Mouse (Mus musculus) kidney, adult 18-20 months (tissue): ENCODE results near the gene Chil5.
A peak's percentile ranks its signal among the peaks of the same experiment; 100 is the strongest.
"Not testable (repeated sequence)": the region's sequence is repeated elsewhere in the genome, so short reads cannot be mapped to it uniquely, and the experiment has no call there.

Source experiments
- DNase-seq: peaks from one replicate; pipeline ENCODE4 v3.0.0; 2021

Chil5 gene

DNA sequence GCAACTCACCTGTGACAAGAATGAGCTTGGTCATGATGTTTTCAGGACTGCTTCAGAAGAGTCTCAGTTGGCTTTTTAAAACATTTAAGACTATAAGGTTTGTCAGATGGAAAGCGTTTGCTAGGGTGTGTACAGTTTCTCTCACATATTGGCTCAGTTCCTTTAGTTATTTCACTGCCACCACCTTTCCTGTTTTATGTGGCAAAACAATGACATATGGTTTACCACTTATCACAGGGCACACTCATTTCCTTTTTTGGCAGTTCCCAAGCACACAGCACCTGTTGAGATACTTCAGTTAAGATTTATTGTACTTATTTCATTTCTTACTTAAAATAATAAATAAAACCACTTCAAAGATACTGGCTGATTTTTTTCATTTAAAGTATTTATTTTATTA is at the start of gene Chil5:
TSS of gene Chil5 (minus strand) at position 34 of the 400 bp plus-strand sequence.
- DNase-seq: no peak

DNA sequence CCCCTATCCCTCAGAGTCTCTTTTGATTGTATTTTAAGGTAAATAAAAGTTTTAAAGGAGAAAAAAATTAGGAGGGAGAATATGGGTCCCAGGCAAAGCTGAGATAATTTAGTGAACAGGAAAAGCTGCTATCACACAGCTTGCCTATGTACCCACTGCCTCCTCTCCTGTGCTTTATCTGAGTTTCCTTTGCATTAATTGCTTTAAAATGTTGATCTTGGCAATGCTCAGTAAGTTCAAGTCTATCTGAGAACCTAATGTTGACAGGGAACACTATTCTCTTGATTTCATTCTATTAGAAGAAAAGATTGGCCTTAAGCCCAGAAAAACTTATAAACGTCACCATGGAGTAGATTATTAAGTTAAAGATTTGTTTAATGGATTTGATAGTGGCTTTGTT is 42.2 kb upstream of the Chil5 start:
- DNase-seq: no peak

DNA sequence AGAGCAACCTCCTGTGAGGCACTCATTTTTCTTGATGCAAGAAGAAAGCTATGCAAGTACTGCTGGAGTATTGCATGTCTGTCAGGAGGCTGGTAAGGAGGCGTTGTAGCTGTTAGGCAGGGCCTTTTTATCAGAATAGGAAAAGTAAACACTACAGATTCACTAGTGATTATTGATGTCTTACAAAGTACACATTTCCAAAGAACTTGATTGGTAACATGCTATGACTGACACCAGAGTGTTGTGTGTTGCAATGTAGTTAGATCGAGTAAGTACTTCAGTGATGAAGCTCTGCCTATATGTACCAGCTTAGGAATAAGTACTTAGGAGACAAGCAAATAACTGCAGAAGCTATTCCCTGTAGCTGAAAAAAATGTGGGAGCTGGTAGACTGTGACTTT is 38.4 kb upstream of the Chil5 start:
- no peak for DNase-seq

DNA sequence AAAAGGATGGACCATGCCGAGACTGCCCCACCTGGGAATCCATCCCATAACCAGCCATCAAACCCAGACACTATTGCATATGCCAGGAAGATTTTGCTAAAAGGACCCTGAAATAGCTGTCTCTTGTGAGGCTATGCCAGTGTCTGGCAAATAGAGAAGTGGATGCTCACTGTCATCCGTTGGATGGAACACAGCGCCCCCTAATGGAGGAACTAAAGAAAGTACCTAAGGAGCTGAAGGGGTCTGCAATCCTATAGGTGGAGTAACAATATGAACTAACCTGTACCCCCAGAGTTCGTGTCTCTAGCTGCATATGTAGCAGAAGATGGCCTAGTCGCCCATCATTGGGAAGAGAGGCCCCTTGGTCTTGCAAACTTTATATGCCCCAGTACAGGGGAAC is 35.1 kb upstream of the Chil5 start:
- DNase-seq: not testable (repeated sequence)

DNA sequence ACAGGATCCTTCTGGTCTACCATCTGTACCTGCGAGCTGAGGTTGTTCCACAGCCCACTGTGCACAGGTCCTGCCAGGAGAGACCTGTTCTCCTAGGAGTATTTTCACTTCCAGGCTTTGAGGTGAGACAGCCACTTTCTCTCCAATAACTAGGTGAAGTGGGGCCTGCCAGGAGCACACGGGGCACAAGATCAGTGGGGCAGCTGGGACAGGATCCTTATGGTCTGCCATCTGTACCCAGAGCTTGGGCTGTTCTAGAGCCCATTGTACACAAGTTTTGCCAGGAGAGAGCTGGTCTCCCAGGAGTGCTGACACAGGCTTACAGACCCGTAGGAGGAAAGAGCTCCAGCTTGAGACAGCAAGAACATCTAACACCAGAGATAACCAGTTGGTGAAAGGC is 25.4 kb upstream of the Chil5 start:
- DNase-seq: no peak

DNA sequence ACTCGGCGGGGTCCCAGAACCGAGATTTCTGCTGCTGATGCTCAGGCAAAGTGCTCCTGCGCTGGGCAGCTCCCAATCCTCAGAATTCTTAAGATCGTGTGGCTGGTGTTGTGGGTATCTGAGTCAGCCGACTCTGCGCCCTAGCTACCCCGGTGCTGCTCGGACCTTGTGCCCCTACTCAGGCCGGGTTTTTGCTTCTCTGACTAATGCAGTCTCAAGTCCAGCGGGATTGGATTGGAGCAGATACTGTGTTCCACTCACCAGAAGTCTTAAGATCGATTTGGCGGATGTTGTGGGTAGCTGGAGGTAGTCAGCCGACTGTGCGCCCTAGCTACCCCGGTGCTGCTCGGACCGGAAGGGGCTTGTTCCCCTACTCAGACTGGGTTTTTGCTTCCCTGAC is 19.3 kb upstream of the Chil5 start:
- no peak for DNase-seq

DNA sequence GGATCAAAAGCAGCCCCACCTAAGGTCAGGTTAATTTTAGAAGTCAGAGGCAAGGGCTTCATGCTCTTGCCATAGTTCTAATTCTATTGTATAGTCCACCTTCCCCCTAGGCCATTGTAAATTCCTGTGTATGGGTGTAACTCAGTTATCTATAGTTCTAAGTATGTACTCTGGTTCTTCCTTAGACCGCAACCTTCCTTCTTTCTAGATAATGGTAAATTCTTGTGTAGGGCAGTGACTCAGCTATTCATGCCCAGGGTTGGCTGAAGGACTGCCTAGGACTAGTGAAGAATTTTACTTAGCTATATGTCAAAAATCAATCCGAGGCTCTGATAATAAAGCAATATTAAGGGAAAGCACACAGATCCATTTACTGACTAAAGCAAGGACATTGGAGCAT is 7.7 kb upstream of the Chil5 start:
- DNase-seq: no peak

DNA sequence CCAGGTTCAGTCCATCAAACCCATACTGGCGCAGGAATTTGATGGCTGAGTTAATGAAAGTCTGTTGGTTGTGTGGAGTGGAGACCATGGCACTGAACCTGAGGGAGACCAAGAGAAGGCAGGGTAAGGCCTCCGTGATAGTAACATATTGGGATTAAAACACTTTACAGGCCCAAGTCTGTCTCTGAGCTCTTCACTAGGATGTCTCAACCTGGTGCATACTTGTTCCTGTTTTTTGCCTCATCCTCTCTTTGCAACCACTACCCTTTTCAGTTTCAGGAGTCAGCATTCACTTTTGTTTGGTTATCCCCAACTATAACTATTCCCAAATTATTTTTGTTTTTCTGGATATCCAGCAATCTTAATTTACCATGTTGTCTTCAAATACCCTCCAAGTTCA is 8.5 kb downstream of the Chil5 start:
- no peak for DNase-seq

DNA sequence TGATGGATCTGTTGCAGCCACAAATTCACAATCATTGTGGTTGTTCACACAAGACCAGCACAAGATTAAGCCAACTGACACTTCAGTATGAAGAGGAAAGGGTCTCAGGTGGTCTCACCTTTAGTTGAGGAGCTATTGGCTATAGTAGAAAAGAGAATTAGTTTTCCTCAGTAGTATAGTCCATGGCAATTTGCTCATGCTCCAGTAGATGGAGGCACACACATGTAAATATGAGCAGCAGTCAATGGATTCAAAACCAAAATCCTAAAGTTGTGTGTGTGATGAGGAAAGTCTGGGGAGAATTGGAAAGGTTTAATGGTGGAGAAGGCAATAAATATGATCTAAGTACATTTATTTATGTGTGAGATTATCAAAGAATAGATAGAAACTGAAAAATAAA is 10.8 kb downstream of the Chil5 start:
- no peak for DNase-seq

DNA sequence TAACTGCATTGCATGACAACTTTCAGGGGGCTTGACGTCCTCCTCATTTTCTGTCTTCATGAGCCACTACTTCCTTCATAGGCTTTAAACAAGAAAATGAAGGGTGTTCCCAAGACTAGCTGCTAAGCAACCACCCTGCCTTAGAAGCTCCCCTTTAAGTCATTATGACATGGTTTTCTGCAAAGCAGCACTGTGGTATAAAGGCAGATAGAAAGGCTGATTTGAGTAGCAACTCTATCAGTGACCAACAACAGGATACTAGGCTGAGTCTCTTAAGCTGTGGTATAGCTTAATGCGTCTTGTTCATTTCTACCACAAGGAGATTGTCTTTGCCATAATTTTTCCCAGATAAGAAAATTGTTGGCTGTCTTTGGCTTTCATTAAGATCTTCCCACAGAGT is 18.1 kb downstream of the Chil5 start, which contains the start of gene Pifo:
TSS of gene Pifo (minus strand) at position 101 of the 400 bp plus-strand sequence.
- no peak for DNase-seq

DNA sequence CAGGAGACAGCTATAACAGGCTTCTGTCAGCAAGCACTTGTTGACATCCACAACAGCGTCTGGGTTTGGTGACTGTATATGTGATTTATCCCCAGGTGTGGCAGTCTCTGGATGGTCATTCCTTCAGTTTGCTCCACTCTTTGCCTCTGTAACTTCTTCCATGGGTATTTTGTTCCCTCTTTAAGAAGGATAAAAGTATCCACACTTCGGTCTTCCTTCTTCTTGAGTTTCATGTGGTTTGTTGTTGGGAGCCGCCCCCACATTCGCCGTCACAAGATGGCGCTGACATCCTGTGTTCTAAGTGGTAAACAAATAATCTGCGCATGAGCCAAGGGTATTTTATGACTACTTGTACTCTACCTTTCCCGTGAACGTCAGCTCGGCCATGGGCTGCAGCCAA is 29.3 kb downstream of the Chil5 start:
- not testable (repeated sequence) for DNase-seq

DNA sequence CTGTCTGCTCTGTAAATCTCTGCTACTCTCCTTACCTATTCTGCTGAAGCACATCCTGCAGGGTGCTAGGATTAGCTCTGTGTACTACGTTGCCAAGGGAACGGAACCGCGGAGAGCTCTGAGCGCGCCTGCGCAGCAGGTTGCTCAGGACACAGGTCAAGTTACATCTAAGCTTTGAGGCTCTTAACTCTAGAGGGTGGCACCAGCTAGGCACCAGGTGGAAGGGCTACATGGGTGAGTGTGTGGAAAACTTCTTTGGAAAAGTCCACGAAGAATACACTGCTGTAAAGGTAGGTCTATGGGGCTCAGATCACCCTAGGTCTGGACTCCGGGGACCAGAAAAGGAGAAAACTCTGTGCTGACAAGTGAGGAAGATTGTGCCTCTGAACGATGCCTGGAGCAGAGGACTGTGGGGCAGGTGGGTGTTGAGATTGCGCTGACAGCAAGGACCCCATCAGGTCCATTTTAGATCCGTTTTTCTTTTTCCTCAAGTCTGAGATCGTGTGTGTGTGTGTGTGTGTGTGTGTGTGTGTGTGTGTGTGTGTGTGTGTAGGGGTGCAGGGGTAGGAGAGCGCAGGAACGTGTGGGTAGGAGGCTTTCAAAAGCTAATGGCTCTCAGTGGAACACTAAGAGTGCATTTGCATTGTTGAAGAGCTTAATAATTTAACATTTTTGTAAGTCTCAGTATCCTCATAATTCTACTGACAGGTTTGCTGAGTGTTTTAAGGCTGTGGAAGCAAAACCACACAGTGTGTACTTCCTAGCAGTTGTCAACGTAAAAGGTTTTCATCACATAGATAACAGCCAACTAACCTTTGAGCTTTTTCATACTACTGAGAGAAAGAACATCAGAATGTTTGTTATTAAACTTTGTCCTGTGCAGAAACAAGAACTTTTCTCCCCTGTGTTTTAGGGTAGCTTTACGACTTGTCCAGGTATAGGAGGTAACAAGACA is 30.9 kb downstream of the Chil5 start:
- peak; percentile 13 for DNase-seq

DNA sequence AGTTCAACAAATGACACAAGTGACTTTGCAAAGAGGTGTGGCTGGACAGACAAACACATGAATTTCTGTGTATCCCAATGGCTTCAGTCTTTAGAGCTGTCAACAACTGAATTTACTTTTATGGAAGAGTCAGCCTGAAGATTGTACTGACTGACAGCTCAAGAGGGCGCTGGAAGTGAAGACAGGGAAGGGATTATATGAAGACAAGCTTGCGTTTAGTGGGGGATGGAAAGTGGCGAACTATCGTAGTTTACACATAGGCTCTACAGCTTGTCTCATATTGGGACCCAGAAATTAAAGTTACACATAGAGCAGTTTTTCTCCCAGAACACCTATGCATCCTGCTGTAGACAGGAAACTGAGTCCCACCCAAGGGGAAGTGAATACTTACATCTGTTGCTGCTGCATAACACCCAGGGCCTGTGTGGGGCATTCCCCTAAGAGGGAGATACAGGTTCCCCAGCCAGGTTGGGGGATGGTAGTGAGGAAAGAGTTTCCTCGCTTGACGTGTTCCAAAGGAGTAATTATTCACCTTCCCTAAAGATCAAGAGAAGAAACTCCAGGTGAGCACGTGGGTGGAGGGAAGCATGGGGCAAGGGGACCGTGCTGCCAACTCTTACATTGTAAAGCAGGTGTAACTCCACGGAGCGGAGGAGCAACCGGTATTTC is 31.8 kb downstream of the Chil5 start:
- DNase-seq: no peak

DNA sequence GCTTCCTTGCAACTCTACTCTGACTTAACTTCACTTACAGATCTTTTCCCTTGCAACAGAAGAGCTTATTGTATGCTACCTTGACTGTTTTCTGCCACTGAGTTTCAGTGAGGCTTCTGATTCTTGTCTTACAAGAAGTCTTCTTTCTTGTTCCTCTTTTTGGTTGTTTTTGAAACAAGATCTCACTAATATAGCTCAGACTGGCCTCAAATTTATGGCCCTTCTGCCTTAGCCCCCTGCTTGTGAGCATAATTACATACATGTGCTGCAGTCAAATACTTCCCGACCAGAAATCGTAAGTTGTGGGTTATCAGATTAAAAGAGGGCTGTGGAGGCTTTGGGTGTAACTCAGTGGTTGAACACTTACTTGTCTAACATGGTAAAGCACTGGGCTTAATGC is 37.9 kb downstream of the Chil5 start:
- DNase-seq: no peak

DNA sequence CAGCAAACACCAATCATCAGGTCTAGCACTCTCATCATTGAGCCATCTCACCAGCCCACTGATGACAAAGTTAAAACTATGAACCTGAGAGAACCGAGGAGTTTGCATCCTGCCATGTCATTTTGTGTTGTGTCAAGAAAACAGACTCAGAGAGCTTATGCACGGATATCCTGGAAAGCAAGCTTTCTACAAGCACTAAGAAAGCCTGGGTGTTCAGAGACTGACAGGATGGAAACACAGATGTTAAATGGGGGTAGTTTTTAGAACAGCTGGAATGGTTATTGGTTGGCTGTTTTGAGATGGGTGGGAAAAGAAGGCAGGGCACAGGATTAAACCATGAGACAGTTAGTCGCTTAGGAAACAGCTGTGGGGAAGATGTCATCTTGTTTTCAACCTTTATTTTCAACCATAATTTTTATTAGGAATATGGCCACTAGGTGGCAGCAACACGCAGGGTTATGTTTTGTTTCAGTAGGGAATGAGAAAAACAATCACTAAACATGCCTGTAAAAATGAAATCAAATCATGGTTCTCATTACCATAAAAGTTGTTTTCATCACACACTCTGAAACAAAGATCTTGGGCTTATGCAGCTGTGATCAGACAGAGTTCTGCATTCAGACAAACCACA is 40.8 kb downstream of the Chil5 start:
- DNase-seq: peak; percentile 35

DNA sequence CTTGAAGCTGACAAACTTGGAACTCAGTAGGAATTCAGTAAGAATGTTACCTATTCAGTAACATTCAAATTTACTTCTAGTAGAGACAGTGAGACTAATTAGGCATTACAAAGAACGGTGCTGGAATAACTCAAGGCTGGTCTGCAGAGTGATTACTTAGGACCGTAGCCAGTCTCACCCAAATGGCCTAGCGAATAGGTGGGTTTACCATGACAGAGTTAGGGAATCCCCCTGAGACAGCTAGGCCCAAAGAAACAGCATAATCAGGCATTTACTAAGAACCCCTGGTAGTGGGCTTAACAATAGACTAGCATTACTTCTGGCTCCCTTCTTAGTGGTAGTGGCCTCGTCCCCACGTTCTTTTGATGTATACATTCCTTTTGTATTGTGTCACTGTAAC is 43.0 kb downstream of the Chil5 start:
- not testable (repeated sequence) for DNase-seq

DNA sequence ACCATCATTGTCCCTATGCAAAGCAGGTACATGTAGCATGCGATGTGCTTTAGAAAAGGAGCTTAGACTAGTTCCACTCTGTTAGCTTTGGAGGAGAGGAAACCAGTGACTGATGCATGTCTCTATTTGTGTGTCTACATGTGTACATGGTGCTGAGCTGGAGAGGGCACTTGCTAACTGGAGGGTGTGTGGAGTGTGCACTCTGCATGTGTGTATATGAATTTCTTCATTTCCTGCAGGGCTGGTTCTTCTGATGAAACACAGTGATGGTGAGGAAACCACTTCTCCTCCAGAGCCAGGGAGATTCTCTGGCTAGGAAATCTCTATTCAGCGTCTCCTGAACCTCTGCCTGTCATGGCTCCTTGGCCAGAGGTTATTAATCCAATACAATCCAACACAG is 58.4 kb downstream of the Chil5 start:
- no peak for DNase-seq

DNA sequence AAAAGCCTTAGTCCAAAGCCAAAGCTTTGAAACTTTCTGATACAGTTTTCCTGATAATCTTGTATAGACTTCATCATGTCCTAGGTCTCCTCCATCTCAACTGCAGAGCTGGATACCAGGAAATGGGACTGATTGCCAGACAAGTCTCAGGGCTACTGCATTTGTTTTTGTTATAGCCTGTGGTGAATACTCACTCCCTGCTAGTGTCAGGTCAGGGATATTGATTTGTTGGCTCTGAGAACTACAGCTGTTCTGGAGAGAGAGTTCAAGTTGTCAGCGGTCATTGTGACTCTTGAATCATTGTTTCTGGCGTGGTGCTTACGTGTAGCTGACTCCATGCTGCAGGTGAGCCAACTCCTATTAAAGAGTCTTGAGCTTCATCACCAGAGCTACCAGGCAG is 59.2 kb downstream of the Chil5 start, which contains the start of gene Ovgp1:
TSS of gene Ovgp1 (plus strand) at position 301 of the 400 bp plus-strand sequence.
- no peak for DNase-seq

DNA sequence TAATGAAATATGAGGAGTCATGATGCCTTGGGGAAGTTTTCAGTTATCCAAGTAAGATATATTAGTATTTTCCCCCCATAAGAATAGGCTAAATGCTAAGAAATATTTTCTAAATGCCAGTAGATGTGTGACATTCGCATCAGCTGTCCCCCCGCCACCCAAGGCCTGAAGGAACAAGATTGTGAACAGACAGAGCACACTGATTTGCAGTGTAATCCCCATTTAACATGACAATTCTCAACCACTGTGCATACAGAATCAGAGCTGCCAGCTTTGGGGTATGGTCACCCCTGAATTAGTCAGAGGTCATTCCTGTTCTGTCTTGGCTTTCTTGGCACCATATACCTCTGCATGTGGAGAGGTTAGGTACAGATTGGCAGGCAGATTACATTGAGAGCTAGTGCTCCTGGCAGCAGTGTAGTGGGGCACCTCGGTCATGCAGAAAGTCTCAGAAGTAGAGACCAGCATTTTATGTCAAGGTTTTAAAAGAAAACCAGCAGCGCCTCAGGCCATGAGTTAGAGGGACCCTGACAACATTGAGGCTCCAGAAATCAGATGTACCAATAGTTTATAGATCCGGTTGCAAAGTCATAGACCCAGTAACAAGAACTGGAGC is 60.7 kb downstream of the Chil5 start:
- no peak for DNase-seq
